Mouse (Mus musculus) liver, postnatal 0 days (tissue): ENCODE data around the gene Hivep3. TPM values are rescaled to one million over a fixed set of nuclear protein-coding genes. Genes with fewer than 3 reads are reported as not detected.

Experiments used
- ATAC-seq: fragments of 200-750 bp; cut with Nextera tagmentation; 2 replicates; pipeline ENCODE4 v1.8.0; 2017; ENCODE audit warnings: mild to moderate bottlenecking, moderate library complexity
- DNase-seq: peaks from one replicate; pipeline ENCODE4 v3.0.0-alpha.2; 2016
- H3K27ac ChIP-seq: fragments of 300-500 bp; sonication (generic); 2 replicates; pipeline ENCODE4 v1.5.1; 2014; ENCODE audit warnings: antibody characterized with exemption, moderate library complexity, mild to moderate bottlenecking, low read depth
- H3K27me3 ChIP-seq: fragments of 300-500 bp; sonication (generic); 2 replicates; pipeline ENCODE4 v1.6.1; 2014; ENCODE audit warnings: low read length, control low read depth, mixed read lengths; ENCODE audit not compliant: insufficient read depth
- H3K36me3 ChIP-seq: fragments of 300-500 bp; sonication (generic); replicated peaks from 2 replicates; pipeline ENCODE4 v1.6.1; 2014; ENCODE audit warnings: mild to moderate bottlenecking, control low read depth, low read length, moderate library complexity, mixed read lengths; ENCODE audit not compliant: insufficient read depth
- H3K4me1 ChIP-seq: fragments of 300-500 bp; sonication (generic); 2 replicates; pipeline ENCODE4 v1.6.1; 2014; ENCODE audit warnings: antibody characterized with exemption, mild to moderate bottlenecking, control low read depth; ENCODE audit not compliant: insufficient read depth
- H3K4me2 ChIP-seq: fragments of 300-500 bp; sonication (generic); 2 replicates; pipeline ENCODE4 v1.6.1; 2014; ENCODE audit warnings: low read depth, mild to moderate bottlenecking, low read length, moderate library complexity, mixed read lengths
- H3K4me3 ChIP-seq: fragments of 300-500 bp; sonication (generic); 2 replicates; pipeline ENCODE4 v1.5.1; 2014; ENCODE audit warnings: low read depth, low read length
- H3K9ac ChIP-seq: fragments of 300-500 bp; sonication (generic); replicated peaks from 2 replicates; pipeline ENCODE4 v1.6.1; 2014; ENCODE audit warnings: mild to moderate bottlenecking, moderate library complexity
- H3K9me3 ChIP-seq: fragments of 300-500 bp; sonication (generic); 2 replicates; pipeline ENCODE4 v1.6.1; 2016; ENCODE audit warnings: mild to moderate bottlenecking, control low read depth, low read length, mixed read lengths
- CTCF ChIP-seq: sonication (generic); IDR thresholded peaks from 2 replicates; pipeline ENCODE4 v1.5.1; 2016; ENCODE audit warnings: antibody characterized with exemption, low read depth
- EP300 ChIP-seq: IDR thresholded peaks from 2 replicates; pipeline ENCODE4 v1.6.1; 2016; ENCODE audit warnings: antibody characterized with exemption, low read depth, mild to moderate bottlenecking
- WGBS: fragments of 180-500 bp; shearing (Covaris S2); extraction: QIAGEN DNeasy Blood & Tissue Kit; methylation state at CpG from one replicate; pipeline ENCODE4 v1.1.7; 2014; ENCODE audit not compliant: insufficient replicate concordance; 5-methylcytosine and 5-hydroxymethylcytosine counted together
- polyA plus RNA-seq: library from polyadenylated mRNA; unstranded; fragments of >200 nt; fragmentation: Nextera tagmentation; extraction: Ambion mirVana; gene quantifications from 2 replicates; pipeline ENCODE4 v1.2.1, GENCODE M21; 2015

Gene Hivep3
- polyA plus RNA-seq, 1 experiment from 2014 or later, result 3.8 TPM

DNA sequence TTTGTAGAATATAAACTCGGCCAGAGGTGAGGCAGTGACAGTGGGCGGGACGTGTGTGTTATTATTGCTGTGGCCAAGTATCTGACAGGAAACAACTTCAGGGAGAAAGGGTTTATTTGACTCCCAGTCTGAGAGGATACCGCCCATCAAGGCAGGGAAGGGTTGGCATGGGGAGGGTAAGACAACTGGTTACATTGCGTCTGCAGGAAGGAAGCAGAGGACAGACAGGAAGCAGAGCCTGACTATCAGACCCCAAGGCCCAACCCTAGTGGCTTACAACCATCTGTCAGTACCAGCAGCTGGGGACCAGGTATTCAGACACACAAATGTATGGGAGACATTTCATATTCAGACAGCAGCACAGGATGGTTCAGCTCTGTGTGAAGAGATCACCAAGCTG is 144.6 kb downstream of the Hivep3 start:
- ATAC-seq (no peak), DNase-seq (no peak)
- Histone ChIP-seq H3K4me3 (no peak overlapping the region), H3K36me3 (no peaks in the 10 kb centered on the region), H3K27ac (no peak overlapping the region), H3K4me2 (no peak overlapping the region), H3K4me1 (no peaks in the 10 kb centered on the region), H3K27me3 (no peaks in the 10 kb centered on the region), H3K9ac (no peak overlapping the region), H3K9me3 (no peaks in the 10 kb centered on the region)
- 45% methylated on average over 5 of the region's 5 CpGs for WGBS
- no peak for TF ChIP-seq EP300
- TF ChIP-seq CTCF, result no peak

DNA sequence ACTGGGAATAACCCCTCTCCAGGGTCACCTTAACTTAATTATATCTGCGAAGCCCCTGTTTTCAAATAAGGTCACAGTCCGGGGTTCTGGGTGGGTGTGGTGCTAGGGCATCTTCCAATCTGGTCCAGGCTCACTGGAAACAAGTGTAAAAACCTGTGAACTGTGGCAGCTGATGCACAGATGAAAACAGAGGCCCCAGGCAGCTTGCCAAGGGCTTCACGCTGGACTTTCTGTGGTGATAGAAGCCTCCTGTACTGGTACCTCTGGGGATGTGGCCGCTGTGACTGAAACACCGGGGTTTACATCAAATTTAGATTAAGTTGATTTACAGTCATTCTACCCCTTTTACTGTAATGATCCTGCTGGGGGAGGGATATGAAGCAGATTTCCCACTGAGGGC is 146.1 kb downstream of the Hivep3 start:
- Histone ChIP-seq H3K36me3 (no peaks in the 10 kb centered on the region), H3K4me3 (no peak overlapping the region), H3K27ac (no peak overlapping the region), H3K4me2 (no peak overlapping the region), H3K9me3 (no peaks in the 10 kb centered on the region), H3K27me3 (no peaks in the 10 kb centered on the region), H3K9ac (no peak overlapping the region), H3K4me1 (no peaks in the 10 kb centered on the region)
- ATAC-seq (no peak), DNase-seq (no peak)
- 86% methylated on average over 5 of the region's 5 CpGs for WGBS
- TF ChIP-seq EP300 (no peak), CTCF (no peak)

DNA sequence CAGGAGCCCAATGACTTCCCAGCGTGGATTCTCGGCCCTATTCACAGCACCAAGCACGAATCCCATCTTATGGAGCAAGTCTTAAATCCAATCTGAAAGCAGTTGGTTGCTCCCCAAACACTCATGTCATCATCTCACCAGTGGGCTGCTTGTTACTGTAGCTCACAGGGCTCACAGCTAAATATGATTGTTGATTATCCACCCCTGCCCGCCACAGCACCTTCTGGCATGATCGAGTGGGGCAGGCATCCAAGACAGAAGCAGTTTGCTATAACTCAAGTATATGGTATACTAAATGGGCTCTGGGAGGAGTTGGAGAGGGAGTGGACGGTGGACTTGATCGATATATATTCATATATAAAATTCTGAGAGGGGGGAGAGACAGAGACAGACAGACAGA is 146.7 kb downstream of the Hivep3 start:
- ATAC-seq (no peak), DNase-seq (no peak)
- TF ChIP-seq EP300, result no peak
- TF ChIP-seq CTCF, result no peak
- no peaks in the 10 kb centered on the region for H3K27me3 ChIP-seq
- H3K36me3 ChIP-seq, result no peaks in the 10 kb centered on the region
- WGBS, result 78% methylated on average over 7 of the region's 7 CpGs
- H3K4me3 ChIP-seq, result no peak overlapping the region
- no peak overlapping the region for H3K4me2 ChIP-seq
- no peak overlapping the region for H3K27ac ChIP-seq
- H3K4me1 ChIP-seq, result no peaks in the 10 kb centered on the region
- no peak overlapping the region for H3K9ac ChIP-seq
- H3K9me3 ChIP-seq, result no peaks in the 10 kb centered on the region

DNA sequence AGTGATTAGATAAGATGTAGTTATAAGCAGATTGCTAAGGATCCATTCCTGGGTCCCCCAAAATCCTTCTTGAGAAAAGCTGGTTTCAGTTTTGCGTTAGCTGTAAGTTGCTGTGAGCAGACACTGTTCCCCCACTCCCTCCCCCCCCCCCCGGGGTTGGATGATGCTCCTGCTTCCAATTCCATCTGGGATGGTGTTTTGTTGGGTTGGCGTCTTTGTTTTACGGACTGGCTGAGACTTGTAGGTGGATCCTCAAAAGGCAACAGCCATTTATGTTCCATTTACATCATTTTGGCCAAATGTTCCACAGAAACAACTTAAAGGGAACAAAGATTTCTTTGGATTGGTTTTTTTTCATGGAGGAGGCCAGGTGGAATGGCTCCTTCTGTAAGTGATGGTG is 147.7 kb downstream of the Hivep3 start:
- no peak overlapping the region for H3K27ac ChIP-seq
- H3K4me3 ChIP-seq, result no peak overlapping the region
- WGBS, result 70% methylated on average over 4 of the region's 4 CpGs

DNA sequence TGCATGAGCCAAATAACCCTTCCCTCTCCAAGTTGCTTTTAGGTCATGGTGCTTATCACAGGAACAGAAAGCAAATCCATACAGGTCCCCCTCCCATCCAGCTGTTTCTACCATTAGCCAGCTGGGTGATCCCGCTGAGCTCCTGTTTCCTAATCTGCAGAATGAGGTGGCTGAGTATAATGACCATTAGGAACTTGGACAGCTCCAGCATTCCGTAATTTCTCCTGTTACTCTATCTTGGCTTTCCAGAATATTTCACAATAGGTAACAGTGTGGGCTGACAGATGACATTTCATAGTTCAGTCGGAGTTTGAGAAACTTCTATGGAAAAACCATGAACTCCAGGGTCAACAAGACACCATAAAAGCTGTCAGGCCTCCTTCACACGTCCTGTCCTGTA is 148.8 kb downstream of the Hivep3 start:
- no peak overlapping the region for H3K4me3 ChIP-seq
- H3K27ac ChIP-seq, result no peak overlapping the region
- DNase-seq (no peak), ATAC-seq (no peak)
- no peaks in the 10 kb centered on the region for H3K36me3 ChIP-seq
- no peaks in the 10 kb centered on the region for H3K27me3 ChIP-seq
- 42% methylated on average over 4 of the region's 4 CpGs for WGBS
- no peak overlapping the region for H3K9ac ChIP-seq
- H3K4me2 ChIP-seq, result no peak overlapping the region
- no peak for TF ChIP-seq CTCF
- no peak for TF ChIP-seq EP300
- H3K9me3 ChIP-seq, result no peaks in the 10 kb centered on the region
- no peaks in the 10 kb centered on the region for H3K4me1 ChIP-seq

More for the DNA sequence above, 147.7 kb downstream of the Hivep3 start:
- Histone ChIP-seq H3K4me2 (no peak overlapping the region), H3K9me3 (no peaks in the 10 kb centered on the region), H3K36me3 (no peaks in the 10 kb centered on the region), H3K9ac (no peak overlapping the region), H3K4me1 (no peaks in the 10 kb centered on the region), H3K27me3 (no peaks in the 10 kb centered on the region)
- no peak for DNase-seq
- TF ChIP-seq EP300 (no peak), CTCF (no peak)
- ATAC-seq, result no peak

DNA sequence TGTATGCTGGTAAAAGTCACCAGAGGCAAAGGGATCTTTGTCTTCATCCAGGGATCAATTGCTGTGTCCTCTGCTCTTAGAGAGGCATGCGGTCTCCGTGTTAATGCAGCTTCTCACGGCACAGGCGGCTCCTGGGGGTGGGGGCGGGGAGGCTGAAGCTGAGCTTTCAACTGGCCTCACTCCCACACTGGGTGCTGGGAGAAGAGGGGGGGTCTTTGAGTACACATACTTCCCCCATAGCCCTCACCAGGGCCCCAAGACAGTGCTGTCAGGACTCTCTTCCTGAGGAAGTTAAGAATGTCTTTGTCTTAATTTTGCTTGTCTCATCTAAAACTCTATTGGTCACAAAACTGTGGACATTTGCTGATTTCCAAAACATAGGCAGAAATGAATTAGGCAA is 149.2 kb downstream of the Hivep3 start:
- H3K9ac ChIP-seq, result no peak overlapping the region
- no peaks in the 10 kb centered on the region for H3K4me1 ChIP-seq
- no peaks in the 10 kb centered on the region for H3K36me3 ChIP-seq
- 0 out of 2 replicates have a peak, but pooled peaks have one; percentile 17 for ATAC-seq
- no peaks in the 10 kb centered on the region for H3K27me3 ChIP-seq
- H3K4me2 ChIP-seq, result no peak overlapping the region
- no peak overlapping the region for H3K27ac ChIP-seq
- 45% methylated on average over 5 of the region's 5 CpGs for WGBS
- H3K4me3 ChIP-seq, result no peak overlapping the region
- DNase-seq, result no peak
- H3K9me3 ChIP-seq, result no peaks in the 10 kb centered on the region
- TF ChIP-seq CTCF (no peak), EP300 (no peak)

DNA sequence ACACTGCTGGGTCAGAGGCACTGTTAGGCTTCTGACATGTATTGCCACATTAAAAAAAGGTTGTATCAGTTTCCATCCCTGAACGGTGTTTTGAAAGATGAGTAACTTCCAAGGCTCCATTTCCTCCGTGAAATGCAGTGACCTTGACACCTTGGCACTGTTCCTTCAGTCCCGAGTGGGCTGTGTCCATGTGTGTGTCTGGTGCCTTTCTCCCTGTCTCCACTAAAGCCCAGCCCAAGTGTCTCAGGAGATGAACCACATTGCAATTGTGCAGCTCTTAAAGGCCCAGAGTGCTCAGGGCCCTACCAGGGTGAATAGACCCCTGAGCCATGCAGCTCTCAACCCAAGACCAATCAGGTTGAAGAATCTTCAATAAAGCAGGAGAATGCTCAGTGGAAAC is 153.0 kb downstream of the Hivep3 start:
- Histone ChIP-seq H3K27ac (no peak overlapping the region), H3K4me3 (no peak overlapping the region), H3K9ac (no peak overlapping the region), H3K36me3 (no peaks in the 10 kb centered on the region), H3K4me1 (no peaks in the 10 kb centered on the region), H3K9me3 (no peaks in the 10 kb centered on the region), H3K4me2 (no peak overlapping the region), H3K27me3 (no peaks in the 10 kb centered on the region)
- DNase-seq, result no peak
- no peak for ATAC-seq
- no peak for TF ChIP-seq EP300
- no peak for TF ChIP-seq CTCF
- 64% methylated on average over 3 of the region's 3 CpGs for WGBS
